Comparison of ENCODE assay signal across 32 mouse cellular contexts in genomic region chr16:35653951-35654350, GRCm38 (mm10).
"Had no signal": no experiment of that assay in that cellular context is flagged by ENCODE, and none has a peak within 500 bp of the region (broad histone marks: within the 10 kb centered on the region; RNA-seq: fewer than 3 reads in every experiment).

No protein-coding gene starts in this region.

- H3K4me2 ChIP-seq: limb, embryonic 12.5 days; limb, embryonic 13.5 days; limb, embryonic 15.5 days; liver, embryonic 11.5 days; liver, embryonic 12.5 days; liver, embryonic 13.5 days; liver, embryonic 15.5 days; lung, embryonic 14.5 days; lung, embryonic 15.5 days; midbrain, embryonic 11.5 days; midbrain, embryonic 12.5 days; midbrain, embryonic 13.5 days; midbrain, embryonic 15.5 days; neural tube, embryonic 12.5 days had no signal

- H3K9ac ChIP-seq: limb, embryonic 12.5 days; limb, embryonic 13.5 days; limb, embryonic 15.5 days; liver, embryonic 12.5 days; liver, embryonic 13.5 days; liver, embryonic 14.5 days; liver, embryonic 15.5 days; liver, postnatal 0 days; lung, embryonic 14.5 days; lung, embryonic 15.5 days; midbrain, embryonic 12.5 days; midbrain, embryonic 13.5 days; midbrain, embryonic 15.5 days; neural tube, embryonic 12.5 days had no signal

- ATAC-seq: liver, embryonic 12.5 days; liver, postnatal 0 days; lung, postnatal 0 days; midbrain, embryonic 13.5 days; midbrain, embryonic 15.5 days; midbrain, embryonic 16.5 days had no signal

- H3K4me1 ChIP-seq: limb, embryonic 10.5 days; limb, embryonic 12.5 days; limb, embryonic 13.5 days; limb, embryonic 15.5 days; liver, embryonic 12.5 days; liver, embryonic 13.5 days; liver, embryonic 15.5 days; lung, embryonic 15.5 days; megakaryocyte, embryonic 14.5 days; midbrain, embryonic 10.5 days; midbrain, embryonic 12.5 days; midbrain, embryonic 13.5 days; midbrain, embryonic 15.5 days; neural tube, embryonic 12.5 days had no signal

- DNase-seq: left cerebral cortex, postnatal 4 days; liver; liver, embryonic 13.5 days; liver, postnatal 0 days; lung, adult 18-20 months; lung, adult 2 months; lung, postnatal 10 days; lung, postnatal 14 days; lung, postnatal 36 days; lung, postnatal 4 days; midbrain, embryonic 14.5 days had no signal

- H3K36me3 ChIP-seq: limb, embryonic 10.5 days; limb, embryonic 12.5 days; limb, embryonic 13.5 days; limb, embryonic 15.5 days; liver, embryonic 12.5 days; liver, embryonic 13.5 days; liver, embryonic 15.5 days; lung, embryonic 15.5 days; midbrain, embryonic 15.5 days had no signal

- H3K27me3 ChIP-seq: midbrain, embryonic 13.5 days; midbrain, embryonic 15.5 days had no signal

- H3K27ac ChIP-seq: limb, embryonic 10.5 days; limb, embryonic 12.5 days; limb, embryonic 13.5 days; limb, embryonic 15.5 days; liver, embryonic 12.5 days; liver, embryonic 13.5 days; liver, embryonic 14.5 days; liver, embryonic 15.5 days; lung, embryonic 15.5 days; macrophage; midbrain, embryonic 10.5 days; midbrain, embryonic 12.5 days; midbrain, embryonic 13.5 days; midbrain, embryonic 15.5 days; neural tube, embryonic 12.5 days had no signal

- H3K9me3 ChIP-seq: limb, embryonic 10.5 days; limb, embryonic 12.5 days; limb, embryonic 13.5 days; limb, embryonic 15.5 days; liver, embryonic 12.5 days; liver, embryonic 13.5 days; liver, embryonic 15.5 days; lung, embryonic 15.5 days; megakaryocyte, embryonic 14.5 days; midbrain, embryonic 10.5 days; midbrain, embryonic 12.5 days; midbrain, embryonic 13.5 days; midbrain, embryonic 15.5 days; neural tube, embryonic 12.5 days had no signal

- H3K4me3 ChIP-seq: limb, embryonic 10.5 days; limb, embryonic 12.5 days; limb, embryonic 13.5 days; limb, embryonic 15.5 days; liver, embryonic 12.5 days; liver, embryonic 13.5 days; liver, embryonic 15.5 days; lung, embryonic 15.5 days; megakaryocyte, embryonic 14.5 days; midbrain, embryonic 10.5 days; midbrain, embryonic 12.5 days; midbrain, embryonic 13.5 days; midbrain, embryonic 15.5 days; myocyte; neural tube, embryonic 12.5 days had no signal
